Mouse (Mus musculus) ES-Bruce4 (cell line): Measurements from ENCODE around the gene Adam10.

ENCODE experiments used
- CTCF ChIP-seq: IDR thresholded peaks from one replicate; pipeline ENCODE4 v1.8.1; 2011; ENCODE audit warnings: low read depth, low read length
- EP300 ChIP-seq: IDR thresholded peaks from 2 replicates; pipeline ENCODE4 v1.6.1; 2011; ENCODE audit warnings: low read depth, low read length; ENCODE audit not compliant: insufficient read depth

GRCm38 (mm10) chr9:70636748-70637147, 42.0 kb upstream of the Adam10 start:
- no peak for TF ChIP-seq CTCF
- no peak for TF ChIP-seq EP300
